Mouse (Mus musculus): ENCODE data around the gene H1foo.

GRCm38 (mm10) chr6:115998758-115999157 is 54.0 kb downstream of the H1foo start:
- no peak for TF ChIP-seq POLR2A (IDR thresholded peaks at IDR 0.05; ENCODE audit: borderline replicate concordance, extremely low read depth, low read depth, low read length)
- no peak for TF ChIP-seq CTCF (IDR thresholded peaks at IDR 0.05; ENCODE audit: insufficient read depth, low read length)
